Mouse (Mus musculus) gastrocnemius, adult 8-10 months (tissue): ENCODE measurements around the gene Trdmt1. TPM values are rescaled to one million over a fixed set of nuclear protein-coding genes. Genes with fewer than 3 reads are reported as not detected.

Source experiments
- DNase-seq, 2 experiments: peaks; one replicate each; pipeline ENCODE4 v3.0.0; 2022; ENCODE audit warnings: low spot score in 2 of 2
- total RNA-seq, 4 experiments: library from RNA; stranded (reverse); gene quantifications; 2 replicates each; pipeline ENCODE4 v1.2.4; 2022

The Trdmt1 gene
- total RNA-seq, 4 experiments from 2014 or later = 2.4 to 4.1 (median 3.7) TPM

- DNase-seq = no peak
These were observed 44.0 kb downstream of the Trdmt1 start for GRCm38 (mm10) chr2:13500298-13500999.

- no peak for DNase-seq
These were observed 45.3 kb downstream of the Trdmt1 start for GRCm38 (mm10) chr2:13499196-13499595.

GRCm38 (mm10) chr2:13496087-13496486 is 48.4 kb downstream of the Trdmt1 start:
- DNase-seq = no peak

GRCm38 (mm10) chr2:13492927-13493326 is 51.5 kb downstream of the Trdmt1 start:
- DNase-seq = no peak

- no peak for DNase-seq
These were observed 52.7 kb downstream of the Trdmt1 start, which contains the start of gene Cubn for GRCm38 (mm10) chr2:13491734-13492133. Gene Cubn (minus strand): TSS chr2:13491813.

GRCm38 (mm10) chr2:13490480-13490879 is 54.0 kb downstream of the Trdmt1 start:
- DNase-seq = no peak

- no peak for DNase-seq
These were observed 58.0 kb downstream of the Trdmt1 start for GRCm38 (mm10) chr2:13486470-13486869.

GRCm38 (mm10) chr2:13484566-13484965 is 59.9 kb downstream of the Trdmt1 start:
- DNase-seq = no peak

- no peak for DNase-seq
These were observed 63.7 kb downstream of the Trdmt1 start for GRCm38 (mm10) chr2:13480744-13481143.

- DNase-seq = no peak
These were observed 65.3 kb downstream of the Trdmt1 start for GRCm38 (mm10) chr2:13479165-13479564.

- no peak for DNase-seq
These were observed 74.4 kb downstream of the Trdmt1 start for GRCm38 (mm10) chr2:13470108-13470507.

- DNase-seq = no peak
These were observed 74.8 kb downstream of the Trdmt1 start for GRCm38 (mm10) chr2:13469641-13470040.

GRCm38 (mm10) chr2:13466685-13467084 is 77.8 kb downstream of the Trdmt1 start:
- DNase-seq = no peak

Other genes starting within 250 kb of the Trdmt1 start
- under 1 TPM; 0.02 to 0.05 (median 0.04) TPM for gene Cubn, start 52.9 kb downstream of the Trdmt1 start, total RNA-seq
- gene Vim, start 29.3 kb upstream of the Trdmt1 start, total RNA-seq = 100 to 1,000 TPM in 1 of 4 experiments, 10 to 100 TPM in 3; 64.2 to 139 (median 92.0) TPM
- gene St8sia6, start 249.4 kb upstream of the Trdmt1 start, total RNA-seq = under 1 TPM; 0.36 to 0.90 (median 0.58) TPM